Mouse (Mus musculus) naive thymus-derived CD4-positive, alpha-beta T cell, adult 5 months (primary cell): Measurements from ENCODE around the gene St7. TPM values are rescaled to one million over a fixed set of nuclear protein-coding genes. Genes with fewer than 3 reads are reported as not detected.

Source experiments
- polyA plus RNA-seq: library from polyadenylated mRNA; unstranded; fragments of 100-300 nt; shearing (Covaris generic); gene quantifications from one replicate; pipeline ENCODE4 v1.2.1, GENCODE M21; 2017

Gene St7
- 14.1 TPM for polyA plus RNA-seq

GRCm38 (mm10) chr6:17692647-17693046 is at the start of gene St7:
TSS of gene St7 (plus strand) at chr6:17692933.

Other genes with a start within 250 kb of the St7 start
- gene Met, start 229.1 kb upstream of the St7 start, polyA plus RNA-seq = not detected
- gene Capza2, start 56.7 kb upstream of the St7 start, polyA plus RNA-seq = 256 TPM